Mouse (Mus musculus) myocyte (in vitro differentiated cells): ENCODE data around the gene Rsph9. TPM values are rescaled to one million over a fixed set of nuclear protein-coding genes. Genes with fewer than 3 reads are reported as not detected.

ENCODE experiments used
- H3K27me3 ChIP-seq: one replicate; pipeline ENCODE4 v1.6.1; 2011; ENCODE audit not compliant: control insufficient read depth, insufficient read depth, insufficient read length
- H3K36me3 ChIP-seq: one replicate; pipeline ENCODE4 v1.6.1; 2011; ENCODE audit not compliant: control insufficient read depth, insufficient read depth
- H3K4me2 ChIP-seq: one replicate; pipeline ENCODE4 v1.6.1; 2011; ENCODE audit warnings: low read depth, control low read depth
- H3K4me3 ChIP-seq: one replicate; pipeline ENCODE4 v1.5.1; 2011; ENCODE audit warnings: mild to moderate bottlenecking, control low read depth, moderate library complexity
- H3K79me2 ChIP-seq: one replicate; pipeline ENCODE4 v1.6.1; 2011; ENCODE audit not compliant: control insufficient read depth, insufficient read depth
- H3ac ChIP-seq: one replicate; pipeline ENCODE4 v1.6.1; 2011; ENCODE audit not compliant: control insufficient read depth, insufficient read length
- CEBPB ChIP-seq: IDR thresholded peaks from 2 replicates; pipeline ENCODE4 v1.6.1; 2011; ENCODE audit warnings: mild to moderate bottlenecking, moderate library complexity; ENCODE audit not compliant: poor library complexity, insufficient read depth, severe bottlenecking
- E2F4 ChIP-seq: IDR thresholded peaks from one replicate; pipeline ENCODE4 v1.6.1; 2011; ENCODE audit warnings: mild to moderate bottlenecking, control low read depth, moderate library complexity; ENCODE audit not compliant: insufficient read depth
- MAX ChIP-seq: IDR thresholded peaks from one replicate; pipeline ENCODE4 v1.6.1; 2011; ENCODE audit warnings: low read depth, mild to moderate bottlenecking, control low read depth
- MYOD1 ChIP-seq, 3 experiments: IDR thresholded peaks; one replicate each; pipeline ENCODE4 v1.6.1; 2011; ENCODE audit warnings: control low read depth in 2 of 3, low read depth in 2 of 3, mild to moderate bottlenecking in 2 of 3, moderate library complexity in 1 of 3; ENCODE audit not compliant: insufficient read length in 2 of 3, control insufficient read depth in 1 of 3
- MYOG ChIP-seq, 3 experiments: IDR thresholded peaks; one replicate each; pipeline ENCODE4 v1.6.1; 2011; ENCODE audit warnings: control low read depth in 2 of 3, low read depth in 2 of 3, mild to moderate bottlenecking in 2 of 3; ENCODE audit not compliant: insufficient read length in 2 of 3, control insufficient read depth in 1 of 3, insufficient read depth in 1 of 3
- POLR2A ChIP-seq: IDR thresholded peaks from one replicate; pipeline ENCODE4 v1.6.1; 2011; ENCODE audit warnings: low read depth, mild to moderate bottlenecking, control low read depth, moderate library complexity; ENCODE audit not compliant: insufficient read length
- POLR2AphosphoS2 ChIP-seq: IDR thresholded peaks from one replicate; pipeline ENCODE4 v1.6.1; 2011; ENCODE audit warnings: low read depth, control low read depth; ENCODE audit not compliant: insufficient read length
- REST ChIP-seq: IDR thresholded peaks from one replicate; pipeline ENCODE4 v1.6.1; 2011; ENCODE audit warnings: mild to moderate bottlenecking, control low read depth, moderate library complexity; ENCODE audit not compliant: insufficient read depth, insufficient read length
- SRF ChIP-seq: IDR thresholded peaks from one replicate; pipeline ENCODE4 v1.6.1; 2011; ENCODE audit warnings: low read depth; ENCODE audit not compliant: control insufficient read depth, insufficient read length
- TCF12 ChIP-seq: IDR thresholded peaks from one replicate; pipeline ENCODE4 v1.6.1; 2011; ENCODE audit warnings: mild to moderate bottlenecking, control low read depth; ENCODE audit not compliant: poor library complexity, insufficient read depth, severe bottlenecking
- TCF3 ChIP-seq: IDR thresholded peaks from one replicate; pipeline ENCODE4 v1.6.1; 2011; ENCODE audit warnings: low read depth, control low read depth; ENCODE audit not compliant: insufficient read length
- USF1 ChIP-seq: IDR thresholded peaks from one replicate; pipeline ENCODE4 v1.6.1; 2011; ENCODE audit warnings: low read depth, mild to moderate bottlenecking, control low read depth, moderate library complexity
- polyA plus RNA-seq: library from polyadenylated mRNA; unstranded; fragments of >200 nt; fragmentation: generic; extraction: Trizol; gene quantifications from one replicate; pipeline ENCODE4 v1.2.1, GENCODE M21; 2012; ENCODE audit warnings: missing spikeins

Gene Rsph9
- polyA plus RNA-seq, 1 experiment, result 3.6 TPM

DNA sequence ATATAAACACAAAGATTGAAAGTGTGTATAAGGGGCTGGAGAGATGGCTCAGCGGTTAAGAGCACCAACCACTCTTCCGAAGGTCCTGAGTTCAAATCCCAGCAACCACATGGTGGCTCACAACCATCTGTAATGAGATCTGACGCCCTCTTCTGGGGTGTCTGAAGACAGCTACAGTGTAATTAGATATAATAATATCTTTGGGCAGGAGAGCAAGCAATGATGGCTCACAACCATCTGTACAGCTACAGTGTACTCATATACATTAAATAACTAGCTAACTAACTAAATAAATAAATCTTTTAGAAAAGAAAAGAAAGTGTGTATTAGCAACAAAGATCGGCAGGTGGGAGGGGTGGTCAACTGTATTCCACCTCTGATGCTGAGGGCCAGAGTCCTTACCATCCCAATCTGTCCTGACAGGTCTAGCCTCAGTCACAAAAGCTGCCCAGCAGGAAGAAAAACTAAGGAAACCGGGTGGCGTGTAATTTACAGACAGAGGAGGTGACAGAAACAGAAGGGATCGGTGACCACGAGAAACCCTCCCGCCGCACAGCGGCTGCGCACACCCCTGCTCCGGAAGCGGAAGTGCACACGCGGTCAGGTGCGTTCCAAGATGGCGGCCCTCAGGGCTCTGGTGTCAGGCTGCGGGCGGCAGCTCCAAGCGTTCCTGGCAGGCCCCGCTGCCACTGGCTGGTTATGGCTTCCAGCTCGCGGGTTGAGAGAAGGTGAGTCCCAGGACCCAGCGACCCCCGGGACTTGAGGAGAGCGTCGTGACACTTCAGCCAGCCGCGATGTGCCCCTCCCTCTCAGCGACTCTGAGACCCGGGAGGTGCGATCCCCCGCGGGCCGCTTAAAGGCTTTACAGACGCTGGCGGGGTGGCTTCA lies 33.4 kb downstream of the Rsph9 start, which contains the start of gene Mrps18a:
Gene Mrps18a (plus strand): TSS at position 585 of the 888 bp plus-strand sequence.
- Histone ChIP-seq H3ac (no peak within 1 kb of the TSS), H3K36me3 (no peaks in the 10 kb centered on the region), H3K4me3 (peak within 1 kb of the TSS; percentile 68), H3K4me2 (peak within 1 kb of the TSS; percentile 86), H3K27me3 (no peaks in the 10 kb centered on the region), H3K79me2 (peaks cover 29% of the 10 kb centered on the region)
- TF ChIP-seq SRF (no peak), TCF3 (no peak), POLR2AphosphoS2 (peak; percentile 86), E2F4 (no peak), MYOD1 (IDR thresholded peaks at IDR 0.05; ENCODE audit: control insufficient read depth in 1 of 3, insufficient read length in 2 of 3, low read depth in 2 of 3) (peak in 2 of 3 experiments; percentile 26 to 66), USF1 (peak; percentile 75), MAX (peak; percentile 6), MYOG (IDR thresholded peaks at IDR 0.05; ENCODE audit: control insufficient read depth in 1 of 3, insufficient read depth in 1 of 3, insufficient read length in 2 of 3, low read depth in 2 of 3) (peak in 2 of 3 experiments; percentile 43 to 61), TCF12 (no peak), POLR2A (peak; percentile 87), REST (no peak), CEBPB (no peak)

DNA sequence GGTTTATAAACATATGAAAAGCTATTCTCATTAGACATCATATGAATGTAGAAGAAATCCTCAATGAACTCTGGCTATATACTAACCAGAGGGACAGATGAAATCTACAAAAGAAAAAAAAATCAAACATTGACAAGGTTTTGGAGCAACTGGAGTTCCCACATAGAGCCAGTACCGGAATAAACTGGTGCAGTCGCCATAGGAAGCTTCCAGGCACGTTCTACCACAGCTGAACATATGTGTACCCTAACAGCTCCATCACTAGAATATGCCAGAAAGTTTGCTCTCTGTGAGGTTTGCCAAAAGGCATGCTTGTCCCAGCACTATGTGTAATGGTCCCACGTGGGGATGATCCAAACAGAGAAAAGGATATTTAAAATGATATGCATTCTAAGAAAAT lies 35.7 kb downstream of the Rsph9 start:
- no peak overlapping the region for H3ac ChIP-seq
- no peaks in the 10 kb centered on the region for H3K36me3 ChIP-seq
- no peak for TF ChIP-seq TCF12
- no peak for TF ChIP-seq TCF3
- TF ChIP-seq MYOD1 (IDR thresholded peaks at IDR 0.05; ENCODE audit: control insufficient read depth in 1 of 3, insufficient read length in 2 of 3, low read depth in 2 of 3), result no peak
- no peak for TF ChIP-seq POLR2AphosphoS2
- TF ChIP-seq POLR2A, result no peak
- TF ChIP-seq E2F4, result no peak
- TF ChIP-seq CEBPB, result no peak
- no peak for TF ChIP-seq MYOG (IDR thresholded peaks at IDR 0.05; ENCODE audit: control insufficient read depth in 1 of 3, insufficient read depth in 1 of 3, insufficient read length in 2 of 3, low read depth in 2 of 3)
- no peak for TF ChIP-seq USF1
- TF ChIP-seq MAX, result no peak
- no peak for TF ChIP-seq REST
- TF ChIP-seq SRF, result no peak
- peaks cover 21% of the 10 kb centered on the region for H3K79me2 ChIP-seq
- H3K27me3 ChIP-seq, result no peaks in the 10 kb centered on the region
- H3K4me3 ChIP-seq, result no peak overlapping the region
- no peak overlapping the region for H3K4me2 ChIP-seq

DNA sequence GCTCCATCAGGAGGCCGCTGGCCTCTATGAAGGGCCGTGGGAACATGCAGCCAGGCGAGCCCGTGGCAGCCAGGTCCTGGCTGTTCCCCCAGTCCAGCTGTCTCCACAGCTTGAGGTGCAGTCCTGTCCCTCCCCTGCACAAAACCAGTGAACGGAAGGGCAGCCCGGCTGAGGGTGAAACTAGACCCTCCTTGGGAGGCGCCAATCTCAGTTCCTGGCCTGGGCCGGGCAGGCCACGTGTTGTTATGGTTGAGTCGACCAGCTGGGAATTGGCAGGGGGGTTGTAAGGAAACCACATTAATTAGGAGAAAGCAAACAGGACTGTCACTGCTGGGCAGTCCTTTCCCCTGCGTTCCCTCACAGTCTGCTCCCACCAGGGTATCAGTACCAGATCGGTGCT lies 39.5 kb downstream of the Rsph9 start:
- peak; percentile 41 for TF ChIP-seq USF1
- TF ChIP-seq MYOD1 (IDR thresholded peaks at IDR 0.05; ENCODE audit: control insufficient read depth in 1 of 3, insufficient read length in 2 of 3, low read depth in 2 of 3), result peak in 2 of 3 experiments; percentile 73 to 83
- peak in 2 of 3 experiments; percentile 85 to 91 for TF ChIP-seq MYOG (IDR thresholded peaks at IDR 0.05; ENCODE audit: control insufficient read depth in 1 of 3, insufficient read depth in 1 of 3, insufficient read length in 2 of 3, low read depth in 2 of 3)
- TF ChIP-seq SRF, result no peak
- H3K4me3 ChIP-seq, result no peak overlapping the region

DNA sequence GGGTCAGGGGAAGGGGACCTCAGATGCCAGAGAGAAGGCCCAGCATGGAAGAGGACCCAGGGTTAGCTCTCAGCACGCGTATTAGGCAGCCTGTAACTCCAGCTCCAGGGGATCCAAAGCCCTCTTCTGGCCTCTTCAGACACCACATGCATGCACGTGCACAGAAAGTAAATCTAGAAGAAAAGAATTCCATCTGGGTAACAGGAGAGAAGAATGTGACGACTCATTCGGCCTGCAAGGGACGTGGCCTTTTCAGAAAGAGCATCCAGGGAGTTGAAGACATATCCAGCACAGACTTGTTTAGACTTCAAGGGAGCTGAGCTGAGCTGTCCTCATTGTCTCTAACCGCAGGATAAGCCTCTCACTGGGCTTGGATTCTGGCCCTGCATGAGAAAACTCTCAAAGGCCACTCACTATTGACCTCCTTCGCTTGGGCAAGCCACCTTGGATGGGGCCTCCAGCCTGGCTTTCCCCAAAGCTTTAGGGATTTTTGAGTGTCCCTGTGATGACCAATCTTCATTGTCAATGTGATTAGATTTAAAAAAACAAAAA lies 41.3 kb downstream of the Rsph9 start:
- no peak overlapping the region for H3K4me3 ChIP-seq
- H3K27me3 ChIP-seq, result no peaks in the 10 kb centered on the region
- no peak overlapping the region for H3K4me2 ChIP-seq
- H3ac ChIP-seq, result no peak overlapping the region
- H3K36me3 ChIP-seq, result no peaks in the 10 kb centered on the region
- TF ChIP-seq POLR2AphosphoS2, result no peak
- TF ChIP-seq MYOD1 (IDR thresholded peaks at IDR 0.05; ENCODE audit: control insufficient read depth in 1 of 3, insufficient read length in 2 of 3, low read depth in 2 of 3), result no peak
- H3K79me2 ChIP-seq, result no peaks in the 10 kb centered on the region

More for the DNA sequence above, 39.5 kb downstream of the Rsph9 start:
- Histone ChIP-seq H3K79me2 (no peaks in the 10 kb centered on the region), H3K27me3 (no peaks in the 10 kb centered on the region), H3K4me2 (peak overlapping the region; percentile 26), H3K36me3 (no peaks in the 10 kb centered on the region), H3ac (no peak overlapping the region)

DNA sequence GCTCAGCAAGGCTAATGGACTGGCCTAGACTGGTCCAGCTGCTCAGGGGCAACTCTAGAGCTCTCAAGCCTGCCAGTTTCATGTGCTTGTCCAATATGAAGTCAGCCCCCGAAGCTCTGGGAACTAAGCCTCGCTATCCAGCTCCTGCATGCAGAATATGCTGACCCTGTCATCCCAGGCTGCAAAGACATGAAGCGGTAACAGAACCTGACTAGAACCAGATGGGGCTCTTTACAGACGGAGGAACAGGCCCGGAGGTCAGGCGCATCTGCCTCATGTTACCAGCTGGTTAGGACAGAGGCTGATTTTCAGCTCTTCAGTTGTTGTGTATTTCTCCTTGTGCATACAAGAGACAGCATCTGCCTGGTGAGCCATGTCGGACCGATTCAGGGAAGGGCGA lies 42.1 kb downstream of the Rsph9 start:
- TF ChIP-seq USF1, result no peak
- no peak for TF ChIP-seq MAX
- no peak for TF ChIP-seq TCF3
- no peak for TF ChIP-seq POLR2A
- no peak for TF ChIP-seq MYOD1 (IDR thresholded peaks at IDR 0.05; ENCODE audit: control insufficient read depth in 1 of 3, insufficient read length in 2 of 3, low read depth in 2 of 3)
- TF ChIP-seq REST, result no peak
- TF ChIP-seq SRF, result no peak
- TF ChIP-seq TCF12, result no peak
- no peak for TF ChIP-seq MYOG (IDR thresholded peaks at IDR 0.05; ENCODE audit: control insufficient read depth in 1 of 3, insufficient read depth in 1 of 3, insufficient read length in 2 of 3, low read depth in 2 of 3)
- TF ChIP-seq CEBPB, result no peak
- no peak for TF ChIP-seq E2F4
- TF ChIP-seq POLR2AphosphoS2, result no peak
- H3K27me3 ChIP-seq, result no peaks in the 10 kb centered on the region
- no peaks in the 10 kb centered on the region for H3K36me3 ChIP-seq
- H3K4me3 ChIP-seq, result no peak overlapping the region
- H3K4me2 ChIP-seq, result no peak overlapping the region
- no peak overlapping the region for H3ac ChIP-seq
- H3K79me2 ChIP-seq, result no peaks in the 10 kb centered on the region
